Mouse (Mus musculus) myocyte (in vitro differentiated cells): ENCODE data around the gene Aifm3.

ENCODE experiments used
- TCF12 ChIP-seq: IDR thresholded peaks from one replicate; pipeline ENCODE4 v1.6.1; 2011; ENCODE audit warnings: mild to moderate bottlenecking, control low read depth; ENCODE audit not compliant: poor library complexity, insufficient read depth, severe bottlenecking
- TCF3 ChIP-seq: IDR thresholded peaks from one replicate; pipeline ENCODE4 v1.6.1; 2011; ENCODE audit warnings: low read depth, control low read depth; ENCODE audit not compliant: insufficient read length
- USF1 ChIP-seq: IDR thresholded peaks from one replicate; pipeline ENCODE4 v1.6.1; 2011; ENCODE audit warnings: low read depth, mild to moderate bottlenecking, control low read depth, moderate library complexity

DNA sequence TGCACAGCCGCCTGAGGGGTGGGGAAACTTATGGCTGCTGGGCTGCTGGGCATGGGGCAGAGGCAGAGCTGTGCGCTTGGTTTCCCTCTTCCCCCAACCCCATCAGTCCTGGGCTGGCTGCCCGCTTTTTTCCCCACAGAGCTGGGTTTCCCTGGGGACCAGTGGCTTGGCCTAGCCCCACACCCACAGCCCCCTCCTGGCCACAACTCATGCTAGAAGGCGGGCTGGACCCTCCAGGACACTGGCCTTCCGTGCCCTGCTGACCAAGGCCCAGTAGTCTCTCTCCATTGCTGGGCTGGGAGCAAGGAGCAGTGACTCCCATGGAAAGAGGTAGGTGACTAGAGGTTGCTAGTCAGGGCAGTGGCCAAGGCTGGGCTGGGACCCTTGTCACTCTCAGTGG is 1.7 kb downstream of the Aifm3 start:
- no peak for TF ChIP-seq USF1
- TF ChIP-seq TCF3 = no peak
- TF ChIP-seq TCF12 = no peak
